Mouse (Mus musculus): Measurements from ENCODE around the gene Adgrg3.

Gene Adgrg3

GRCm38 (mm10) chr8:95017451-95017850 lies at the start of gene Adgrg3:
Gene Adgrg3 (plus strand): TSS chr8:95017692.
- in situ Hi-C loops (cut with MboI; ENCODE audit: unreplicated experiment in 2 of 2): no loop called here

DNA sequence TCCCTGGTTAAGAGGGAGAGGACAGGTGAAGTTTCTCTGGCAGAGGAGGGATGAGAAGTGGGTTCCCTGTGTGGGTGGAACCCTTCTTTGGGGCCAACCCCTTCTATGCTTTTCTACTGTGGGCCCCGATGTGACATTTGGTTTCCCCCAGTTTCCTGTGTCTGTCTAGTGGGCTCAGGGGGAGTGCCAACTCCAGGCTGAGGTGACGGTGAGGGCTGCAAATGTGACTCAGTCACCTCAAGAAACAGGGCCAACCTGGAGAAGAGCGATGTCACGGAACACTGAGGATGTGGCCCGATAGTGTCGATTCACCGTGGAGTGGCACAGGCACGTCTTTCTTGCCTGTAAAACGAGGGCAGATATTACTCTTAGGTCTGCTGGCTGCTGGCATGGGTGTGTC lies 44.2 kb upstream of the Adgrg3 start:
- in situ Hi-C loops (cut with MboI; ENCODE audit: unreplicated experiment in 2 of 2): loop anchor here in 1 of 2 experiments (25.0 kb wide), 1 partner anchor 89 kb away; the partner anchor contains the start of gene Drc7

DNA sequence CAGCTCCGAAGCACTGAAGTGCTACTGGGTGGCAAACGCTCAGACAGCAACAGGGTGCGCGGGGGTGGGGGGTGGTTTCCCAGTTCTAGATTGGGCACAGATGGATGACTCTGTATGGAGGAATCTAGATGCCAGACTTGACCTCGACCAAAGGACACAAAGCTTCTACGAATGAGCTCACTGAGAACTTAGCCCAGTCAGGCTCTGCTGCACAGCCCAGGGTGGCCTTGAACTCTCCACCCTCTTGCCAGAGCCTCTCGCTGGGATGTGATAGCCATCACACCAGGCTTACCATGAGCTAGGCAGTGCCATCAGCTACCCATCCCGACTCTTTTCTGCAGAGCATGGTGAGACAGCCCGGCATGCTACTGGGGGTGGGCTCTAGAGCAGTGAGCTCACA lies 43.7 kb upstream of the Adgrg3 start:
- in situ Hi-C loops (cut with MboI; ENCODE audit: unreplicated experiment in 2 of 2): loop anchor here in 1 of 2 experiments (25.0 kb wide), 1 partner anchor 89 kb away; the partner anchor contains the start of gene Drc7

GRCm38 (mm10) chr8:94974467-94975165 lies 42.9 kb upstream of the Adgrg3 start, which contains the start of gene Adgrg1:
Gene Adgrg1 (plus strand): TSS chr8:94974751.
- in situ Hi-C loops (cut with MboI; ENCODE audit: unreplicated experiment in 2 of 2): loop anchor here in 1 of 2 experiments (25.0 kb wide), 1 partner anchor 88 kb away; the partner anchor contains the start of gene Drc7

DNA sequence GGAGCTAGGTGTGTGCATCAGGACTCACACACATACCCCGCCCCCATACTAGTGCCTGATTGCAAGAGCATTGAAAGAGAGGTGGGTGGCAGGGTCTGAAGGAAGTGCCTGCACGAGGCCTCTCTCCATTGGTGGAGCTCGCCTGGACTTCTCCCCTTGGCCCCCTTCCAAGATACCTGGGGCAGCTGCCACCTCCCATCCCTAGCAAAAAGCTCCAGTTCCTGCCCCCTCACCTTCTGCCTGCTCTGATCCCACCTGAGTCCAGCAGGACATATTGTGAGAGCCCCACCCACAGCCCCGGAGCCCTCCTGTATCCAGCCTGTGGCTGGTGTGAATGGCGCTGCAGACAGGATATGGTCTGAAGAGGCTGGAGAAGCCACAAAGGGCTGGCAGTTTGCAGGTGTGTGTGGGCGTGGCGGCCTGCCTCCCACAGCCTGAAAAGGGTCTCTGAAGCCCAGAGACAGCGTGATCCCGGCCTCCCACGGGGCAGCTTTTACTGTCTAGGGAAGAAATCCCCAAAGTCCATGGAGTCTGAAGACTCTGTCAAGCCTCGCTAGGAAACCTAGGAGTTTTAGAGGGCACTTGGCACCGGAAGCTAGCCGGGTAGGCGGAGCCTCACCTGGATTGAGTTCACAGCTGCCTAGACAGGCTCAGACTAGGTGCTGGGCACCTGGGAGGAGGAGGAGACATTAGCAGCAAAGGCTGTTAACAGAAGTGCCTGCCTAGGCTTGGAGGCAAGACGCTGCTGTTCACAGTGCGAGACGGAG lies 40.7 kb upstream of the Adgrg3 start:
- in situ Hi-C loops (cut with MboI; ENCODE audit: unreplicated experiment in 2 of 2): no loop called here

GRCm38 (mm10) chr8:94978131-94978530 lies 39.4 kb upstream of the Adgrg3 start:
- in situ Hi-C loops (cut with MboI; ENCODE audit: unreplicated experiment in 2 of 2): no loop called here

- in situ Hi-C loops (cut with MboI; ENCODE audit: unreplicated experiment in 2 of 2): no loop called here
These were observed 38.7 kb upstream of the Adgrg3 start for GRCm38 (mm10) chr8:94978593-94979319.

GRCm38 (mm10) chr8:94980176-94980575 lies 37.3 kb upstream of the Adgrg3 start:
- in situ Hi-C loops (cut with MboI; ENCODE audit: unreplicated experiment in 2 of 2): no loop called here

- in situ Hi-C loops (cut with MboI; ENCODE audit: unreplicated experiment in 2 of 2): no loop called here
These were observed 36.5 kb upstream of the Adgrg3 start for GRCm38 (mm10) chr8:94980976-94981375.

GRCm38 (mm10) chr8:94981848-94982247 lies 35.6 kb upstream of the Adgrg3 start:
- in situ Hi-C loops (cut with MboI; ENCODE audit: unreplicated experiment in 2 of 2): no loop called here

GRCm38 (mm10) chr8:94983146-94983545 lies 34.3 kb upstream of the Adgrg3 start:
- in situ Hi-C loops (cut with MboI; ENCODE audit: unreplicated experiment in 2 of 2): no loop called here

- in situ Hi-C loops (cut with MboI; ENCODE audit: unreplicated experiment in 2 of 2): no loop called here
These were observed 33.5 kb upstream of the Adgrg3 start for GRCm38 (mm10) chr8:94983881-94984516.

GRCm38 (mm10) chr8:94985023-94985422 lies 32.5 kb upstream of the Adgrg3 start:
- in situ Hi-C loops (cut with MboI; ENCODE audit: unreplicated experiment in 2 of 2): no loop called here

DNA sequence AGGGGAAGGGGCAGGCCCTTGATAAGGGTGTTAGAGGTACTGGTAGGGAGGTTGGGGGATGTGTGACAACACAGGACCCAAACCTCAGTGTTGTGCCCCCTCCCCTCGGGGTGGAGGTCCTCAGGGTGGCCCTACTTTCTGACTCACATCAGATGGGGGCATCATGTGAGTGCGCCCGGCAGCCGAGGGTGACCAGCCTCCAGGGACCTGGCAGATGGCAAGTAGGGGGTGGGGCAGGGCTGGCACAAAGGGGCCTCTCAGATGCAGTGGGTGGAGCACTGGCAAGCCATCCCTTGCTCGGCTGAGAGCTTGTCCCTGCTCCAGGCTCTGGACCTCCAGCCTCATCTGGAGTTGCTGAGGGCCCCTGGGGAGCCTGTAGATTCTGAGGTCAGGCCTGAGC lies 30.8 kb upstream of the Adgrg3 start:
- in situ Hi-C loops (cut with MboI; ENCODE audit: unreplicated experiment in 2 of 2): no loop called here

DNA sequence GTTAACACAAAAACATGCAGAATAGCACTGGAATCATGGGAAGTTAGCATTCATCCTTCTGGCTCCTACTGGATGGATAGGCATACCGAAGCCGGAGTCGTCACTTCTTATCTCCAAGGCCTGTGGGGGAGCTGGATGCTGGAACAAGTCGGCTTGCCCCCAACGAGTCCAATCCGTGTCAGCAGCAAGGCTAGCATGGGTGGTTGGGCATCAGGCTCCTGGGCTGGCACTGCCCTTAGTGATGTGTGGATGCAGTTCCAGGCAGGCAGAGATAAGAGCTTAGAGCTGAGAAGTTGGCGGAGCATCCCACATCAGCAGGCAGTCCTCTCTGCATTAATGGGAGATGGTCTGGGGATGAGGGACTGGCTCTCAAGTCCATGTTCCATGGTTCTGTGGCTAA lies 29.9 kb upstream of the Adgrg3 start:
- in situ Hi-C loops (cut with MboI; ENCODE audit: unreplicated experiment in 2 of 2): no loop called here

DNA sequence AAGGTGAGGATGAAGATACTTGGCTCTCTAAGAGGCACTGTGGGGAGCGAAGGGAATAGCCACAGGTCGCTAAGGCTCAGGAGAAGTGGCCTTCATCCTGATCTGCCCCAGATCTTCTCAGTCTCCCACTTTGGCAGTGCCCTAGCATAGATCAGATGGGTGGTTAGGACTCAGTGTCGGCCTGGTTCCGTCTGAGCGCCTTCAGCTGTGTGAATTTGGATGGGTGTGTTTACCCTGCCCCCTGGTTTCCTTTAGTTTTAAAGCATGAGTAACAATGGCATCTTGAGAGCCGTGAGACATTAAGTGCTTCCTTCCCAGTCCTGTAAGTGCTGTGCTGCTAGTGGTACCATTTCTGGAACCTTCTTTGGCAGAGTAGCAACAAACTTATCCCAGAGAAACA lies 28.9 kb upstream of the Adgrg3 start:
- in situ Hi-C loops (cut with MboI; ENCODE audit: unreplicated experiment in 2 of 2): no loop called here

- in situ Hi-C loops (cut with MboI; ENCODE audit: unreplicated experiment in 2 of 2): no loop called here
These were observed 27.8 kb upstream of the Adgrg3 start for GRCm38 (mm10) chr8:94989711-94990110.

GRCm38 (mm10) chr8:94990598-94991453 lies 26.7 kb upstream of the Adgrg3 start:
- in situ Hi-C loops (cut with MboI; ENCODE audit: unreplicated experiment in 2 of 2): no loop called here

- in situ Hi-C loops (cut with MboI; ENCODE audit: unreplicated experiment in 2 of 2): no loop called here
These were observed 26.0 kb upstream of the Adgrg3 start for GRCm38 (mm10) chr8:94991454-94991994.
